Mouse (Mus musculus) C2C12 (cell line): Measurements from ENCODE around the gene Shroom4.

Source experiments
- CTCF ChIP-seq: IDR thresholded peaks from one replicate; pipeline ENCODE4 v1.5.1; 2011; ENCODE audit not compliant: control insufficient read depth, insufficient read depth, insufficient read length
- FOSL1 ChIP-seq: IDR thresholded peaks from one replicate; pipeline ENCODE4 v1.8.0; 2011; ENCODE audit warnings: mild to moderate bottlenecking, low read length; ENCODE audit not compliant: poor library complexity, insufficient read depth, severe bottlenecking
- MAX ChIP-seq: IDR thresholded peaks from one replicate; pipeline ENCODE4 v1.6.1; 2011; ENCODE audit warnings: mild to moderate bottlenecking, control low read depth
- MYOD1 ChIP-seq: IDR thresholded peaks from one replicate; pipeline ENCODE4 v1.6.1; 2011; ENCODE audit warnings: low read depth; ENCODE audit not compliant: control insufficient read depth, insufficient read length
- MYOG ChIP-seq: IDR thresholded peaks from one replicate; pipeline ENCODE4 v1.6.1; 2011; ENCODE audit not compliant: control insufficient read depth, insufficient read length; ENCODE audit errors: extremely low read depth
- USF1 ChIP-seq: IDR thresholded peaks from one replicate; pipeline ENCODE4 v1.6.1; 2011; ENCODE audit warnings: low read depth, mild to moderate bottlenecking, control low read depth, moderate library complexity

DNA sequence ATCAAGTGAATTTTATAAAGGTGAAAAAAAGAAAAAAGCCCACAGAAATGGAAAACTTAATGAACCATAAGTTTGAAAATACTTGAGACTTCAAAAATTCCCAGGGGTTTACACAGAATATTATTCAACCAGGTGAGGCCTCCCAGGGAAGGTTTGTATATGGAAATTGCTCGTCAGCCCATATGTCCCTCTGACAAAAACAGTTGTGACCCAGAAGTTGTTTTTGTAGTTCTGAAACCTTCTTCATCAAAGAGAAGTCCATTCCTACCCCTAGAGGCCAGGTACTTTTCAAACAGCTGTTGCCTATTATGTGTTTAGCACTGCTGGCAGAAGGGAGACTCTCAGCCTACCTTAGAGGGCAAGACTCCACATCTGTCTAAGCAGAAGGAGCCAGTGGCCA, 165.4 kb downstream of the Shroom4 start:
- TF ChIP-seq CTCF, result no peak
- TF ChIP-seq USF1, result no peak
- no peak for TF ChIP-seq MAX
- no peak for TF ChIP-seq MYOD1
- TF ChIP-seq FOSL1, result no peak
- no peak for TF ChIP-seq MYOG
